Mouse (Mus musculus) urinary bladder, postnatal 4 days (tissue): ENCODE measurements around the gene Ufd1.

Experiments used
- DNase-seq, 2 experiments: peaks; one replicate each; pipeline ENCODE4 v3.0.0; 2021 to 2022; ENCODE audit warnings: low spot score in 2 of 2

Gene Ufd1

GRCm38 (mm10) chr16:18811468-18812384 lies at the start of gene Ufd1, which contains the start of gene Cdc45:
Gene Ufd1, plus strand, starts transcription at chr16:18811779.
Gene Cdc45, minus strand, starts transcription at chr16:18811987.
- peak; percentile 80 to 87 for DNase-seq

GRCm38 (mm10) chr16:18762960-18763359 lies 48.6 kb upstream of the Ufd1 start:
- DNase-seq = no peak

GRCm38 (mm10) chr16:18766390-18766789 lies 45.2 kb upstream of the Ufd1 start:
- no peak for DNase-seq

GRCm38 (mm10) chr16:18769501-18769900 lies 42.1 kb upstream of the Ufd1 start:
- DNase-seq = no peak

GRCm38 (mm10) chr16:18773936-18774335 lies 37.6 kb upstream of the Ufd1 start:
- DNase-seq = no peak

- DNase-seq = no peak
These were observed 35.7 kb upstream of the Ufd1 start for GRCm38 (mm10) chr16:18775621-18776555.

- DNase-seq = no peak
These were observed 35.0 kb upstream of the Ufd1 start, which contains the start of gene Cldn5 for GRCm38 (mm10) chr16:18776556-18777100. Gene Cldn5, plus strand, starts transcription at chr16:18776847.

- no peak for DNase-seq
These were observed 34.2 kb upstream of the Ufd1 start for GRCm38 (mm10) chr16:18777101-18778080.

GRCm38 (mm10) chr16:18778461-18778860 lies 33.1 kb upstream of the Ufd1 start:
- DNase-seq = no peak

GRCm38 (mm10) chr16:18781810-18782209 lies 29.8 kb upstream of the Ufd1 start:
- DNase-seq = no peak

GRCm38 (mm10) chr16:18785025-18785424 lies 26.6 kb upstream of the Ufd1 start:
- DNase-seq = no peak

GRCm38 (mm10) chr16:18785485-18785884 lies 26.1 kb upstream of the Ufd1 start:
- no peak for DNase-seq

GRCm38 (mm10) chr16:18786652-18787051 lies 24.9 kb upstream of the Ufd1 start:
- no peak for DNase-seq

GRCm38 (mm10) chr16:18788627-18789406 lies 22.8 kb upstream of the Ufd1 start:
- DNase-seq = no peak

GRCm38 (mm10) chr16:18795223-18795899 lies 16.2 kb upstream of the Ufd1 start:
- DNase-seq = no peak

GRCm38 (mm10) chr16:18796645-18797044 lies 14.9 kb upstream of the Ufd1 start:
- no peak for DNase-seq

GRCm38 (mm10) chr16:18798151-18798550 lies 13.4 kb upstream of the Ufd1 start:
- DNase-seq = no peak

GRCm38 (mm10) chr16:18798841-18799240 lies 12.7 kb upstream of the Ufd1 start:
- DNase-seq = no peak

- no peak for DNase-seq
These were observed 5.8 kb upstream of the Ufd1 start for GRCm38 (mm10) chr16:18805746-18806145.
